Mouse (Mus musculus) effector memory CD4-positive, alpha-beta T cell, adult 5 months (primary cell): ENCODE measurements around the gene Klhl33. TPM values are rescaled to one million over a fixed set of nuclear protein-coding genes. Genes with fewer than 3 reads are reported as not detected.

ENCODE experiments used
- polyA plus RNA-seq: library from polyadenylated mRNA; unstranded; fragments of 100-300 nt; shearing (Covaris generic); gene quantifications from one replicate; pipeline ENCODE4 v1.2.1, GENCODE M21; 2017

Gene Klhl33
- polyA plus RNA-seq: 0.15 TPM

GRCm38 (mm10) chr14:50897374-50897765 is at the start of gene Klhl33:
TSS of gene Klhl33 (minus strand) at chr14:50897507.

GRCm38 (mm10) chr14:50943932-50944667 is 46.8 kb upstream of the Klhl33 start, which contains the start of gene Gm49342:
TSS of gene Gm49342 (plus strand) at chr14:50944517.

DNA sequence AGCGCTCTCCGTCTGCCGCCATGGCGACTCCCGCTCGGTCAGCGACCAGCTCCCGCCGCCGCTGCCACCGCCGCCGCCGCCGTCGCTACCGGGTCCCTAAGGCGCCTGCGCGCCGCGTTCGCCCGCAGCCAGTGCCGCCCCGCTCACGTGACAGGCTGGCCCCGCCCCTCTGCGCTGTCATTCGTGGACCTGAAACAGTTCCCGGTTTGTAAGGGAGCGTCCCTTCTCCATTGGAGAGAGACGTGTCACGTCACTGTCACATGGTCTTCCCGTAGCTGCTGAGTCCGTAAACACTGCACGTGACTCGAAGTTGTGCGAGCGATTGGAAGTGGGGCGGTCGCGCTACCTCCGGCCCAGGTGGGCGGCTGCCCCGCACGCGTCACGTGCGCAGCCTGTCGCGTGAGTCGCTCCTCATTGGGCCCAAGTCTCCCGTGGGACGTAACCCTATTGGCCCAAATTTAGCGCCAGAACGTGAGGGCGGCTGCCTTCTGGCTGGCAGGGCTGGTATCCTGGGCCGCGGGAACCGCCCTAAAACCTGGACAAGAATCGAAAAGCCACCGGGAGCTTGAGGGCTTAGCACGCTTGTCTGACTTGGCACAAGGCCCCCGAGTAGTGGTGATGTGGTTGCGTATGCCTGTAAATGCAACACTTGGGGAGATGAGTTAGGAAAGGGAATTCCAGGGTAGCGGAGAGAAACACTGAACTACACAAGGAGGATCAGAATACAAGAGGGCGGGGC is 33.6 kb upstream of the Klhl33 start, which contains the start of the genes Pip4p1 and Pnp:
Gene Pip4p1 (minus strand): TSS at position 103 of the 739 bp plus-strand sequence.
Gene Pnp (plus strand): TSS at position 329 of the 739 bp plus-strand sequence.

GRCm38 (mm10) chr14:50924281-50925064 is 27.2 kb upstream of the Klhl33 start, which contains the start of the genes Osgep and Apex1:
TSS of gene Osgep (minus strand) at chr14:50924893.
TSS of gene Apex1 (plus strand) at chr14:50924968.

GRCm38 (mm10) chr14:50869889-50870804 is 27.2 kb downstream of the Klhl33 start, which contains the start of gene Tep1:
TSS of gene Tep1 (minus strand) at chr14:50870560.

Other genes with a start within 250 kb of the Klhl33 start
- not detected for gene Olfr747, start 204.3 kb downstream of the Klhl33 start, polyA plus RNA-seq
- gene Olfr748, start 190.1 kb downstream of the Klhl33 start, polyA plus RNA-seq: 0.14 TPM
- 0.37 TPM for gene Olfr749, start 152.4 kb downstream of the Klhl33 start, polyA plus RNA-seq
- 67.1 TPM for gene Ttc5, start 112.0 kb downstream of the Klhl33 start, polyA plus RNA-seq
- gene Ccnb1ip1, start 89.8 kb downstream of the Klhl33 start, polyA plus RNA-seq: not detected
- 49.1 TPM for gene Parp2, start 89.7 kb downstream of the Klhl33 start, polyA plus RNA-seq
- 12.7 TPM for gene Tep1, start 26.9 kb downstream of the Klhl33 start, polyA plus RNA-seq
- gene Osgep, start 27.4 kb upstream of the Klhl33 start, polyA plus RNA-seq: 86.7 TPM
- 33.7 TPM for gene Apex1, start 27.5 kb upstream of the Klhl33 start, polyA plus RNA-seq
- 126 TPM for gene Pip4p1, start 33.3 kb upstream of the Klhl33 start, polyA plus RNA-seq
- gene Pnp, start 33.6 kb upstream of the Klhl33 start, polyA plus RNA-seq: 34.9 TPM
- gene Gm49342, start 47.0 kb upstream of the Klhl33 start, polyA plus RNA-seq: not detected
- gene Pnp2, start 58.5 kb upstream of the Klhl33 start, polyA plus RNA-seq: not detected
- not detected for gene Rnase10, start 110.2 kb upstream of the Klhl33 start, polyA plus RNA-seq
- not detected for gene Rnase9, start 144.4 kb upstream of the Klhl33 start, polyA plus RNA-seq
- gene Rnase11, start 152.7 kb upstream of the Klhl33 start, polyA plus RNA-seq: not detected
- gene Rnase12, start 160.2 kb upstream of the Klhl33 start, polyA plus RNA-seq: not detected
- 0.11 TPM for gene Olfr750, start 176.9 kb upstream of the Klhl33 start, polyA plus RNA-seq
- 7.6 TPM for gene Rnase4, start 193.6 kb upstream of the Klhl33 start, polyA plus RNA-seq
- 2.7 TPM for gene Ang, start 193.6 kb upstream of the Klhl33 start, polyA plus RNA-seq
- gene Eddm3b, start 216.9 kb upstream of the Klhl33 start, polyA plus RNA-seq: not detected
- gene Rnase6, start 226.4 kb upstream of the Klhl33 start, polyA plus RNA-seq: 0.96 TPM
- not detected for gene Rnase1, start 249.3 kb upstream of the Klhl33 start, polyA plus RNA-seq